Mouse (Mus musculus) liver, embryonic 14.5 days (tissue): ENCODE data around the gene 6030458C11Rik.

ENCODE experiments used
- CTCF ChIP-seq: IDR thresholded peaks from 2 replicates; pipeline ENCODE4 v1.5.1; 2016; ENCODE audit warnings: antibody characterized with exemption, low read depth, control low read depth
- EP300 ChIP-seq: IDR thresholded peaks from 2 replicates; pipeline ENCODE4 v1.6.1; 2016; ENCODE audit warnings: antibody characterized with exemption, low read depth

DNA sequence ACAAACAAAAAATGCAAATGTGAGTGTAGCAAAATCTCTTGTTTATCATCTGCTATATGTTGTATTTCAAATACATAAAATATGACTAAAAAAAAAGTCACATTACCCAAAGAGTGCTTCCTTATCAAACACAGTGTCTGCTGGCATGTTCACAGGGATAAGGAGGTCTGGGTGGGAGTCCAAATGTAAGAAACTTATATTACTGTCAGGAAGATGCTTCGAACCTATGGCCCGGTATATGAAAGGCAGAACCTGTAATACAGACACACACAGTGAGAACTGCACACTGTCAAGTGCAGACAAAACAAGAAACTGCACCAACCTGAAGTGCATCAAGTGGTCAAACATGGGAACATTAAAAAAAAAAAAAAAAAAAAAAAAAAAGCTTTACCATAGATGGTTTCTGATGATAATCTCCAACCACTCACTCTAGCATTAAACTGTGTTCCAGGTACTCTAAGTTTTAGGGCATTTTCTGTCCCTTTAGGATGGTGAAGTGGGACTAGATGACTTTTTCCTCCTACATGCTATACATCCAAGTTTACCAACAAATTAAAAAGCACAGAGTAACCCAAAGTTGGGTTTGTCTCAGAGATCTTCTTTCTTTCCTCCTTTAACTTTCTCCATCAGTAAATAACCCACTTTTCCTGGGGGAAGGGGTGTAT lies 862 bp downstream of the 6030458C11Rik start:
- TF ChIP-seq EP300 (peak; percentile 36), CTCF (no peak)
